Mouse (Mus musculus) ZHBTc4 (cell line): Measurements from ENCODE around the gene Nudt17.
A peak's percentile ranks its signal among the peaks of the same experiment; 100 is the strongest.
"Not testable (repeated sequence)": the region's sequence is repeated elsewhere in the genome, so short reads cannot be mapped to it uniquely, and the experiment has no call there.

ENCODE experiments used
- DNase-seq: peaks from one replicate; pipeline ENCODE4 v3.0.0-alpha.2; 2011; ENCODE audit warnings: low read depth, low spot score

The Nudt17 gene

GRCm38 (mm10) chr3:96704778-96705177, 3.6 kb downstream of the Nudt17 start:
- DNase-seq = peak; percentile 52

DNA sequence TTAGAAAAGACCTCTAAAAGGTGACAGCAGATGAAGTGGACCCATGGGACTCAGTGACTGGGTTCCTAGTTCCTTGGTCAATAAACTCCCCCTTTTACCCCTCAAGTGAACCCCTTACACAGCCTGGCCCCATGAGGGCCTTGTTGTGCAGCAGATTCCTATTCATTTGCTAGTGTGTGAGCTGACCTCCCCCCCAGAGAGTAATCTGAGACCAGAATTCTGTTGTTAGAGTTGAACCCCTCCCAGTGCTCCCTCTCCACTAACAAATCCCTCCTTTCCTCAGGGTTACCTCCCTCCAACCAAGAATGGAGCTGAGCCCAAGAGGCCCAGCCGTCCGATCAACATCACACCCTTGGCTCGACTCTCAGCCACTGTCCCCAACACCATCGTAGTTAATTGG, 7.4 kb downstream of the Nudt17 start:
- no peak for DNase-seq

DNA sequence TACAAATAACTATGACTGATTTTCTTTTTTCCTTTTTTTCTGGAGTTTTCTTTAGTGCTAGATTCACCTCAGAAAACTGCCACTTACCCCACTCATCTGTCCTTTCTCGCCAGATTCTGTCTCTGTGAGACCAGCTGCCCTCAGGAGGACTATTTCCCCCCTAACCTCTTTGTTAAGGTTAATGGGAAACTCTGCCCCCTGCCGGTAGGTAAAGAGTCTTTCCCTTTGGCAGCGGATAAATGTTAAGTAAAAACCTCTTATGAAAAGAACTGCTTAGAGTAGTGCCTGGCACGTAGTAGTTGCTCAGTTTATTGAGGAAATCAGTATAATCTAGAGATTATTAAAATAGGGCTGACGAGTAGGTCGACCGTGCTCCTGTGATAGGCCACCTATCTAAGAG, 8.0 kb downstream of the Nudt17 start:
- DNase-seq = peak; percentile 76

GRCm38 (mm10) chr3:96698993-96699690, 9.2 kb downstream of the Nudt17 start:
- DNase-seq = no peak

GRCm38 (mm10) chr3:96696766-96697732, 11.3 kb downstream of the Nudt17 start:
- peak; percentile 97 for DNase-seq

DNA sequence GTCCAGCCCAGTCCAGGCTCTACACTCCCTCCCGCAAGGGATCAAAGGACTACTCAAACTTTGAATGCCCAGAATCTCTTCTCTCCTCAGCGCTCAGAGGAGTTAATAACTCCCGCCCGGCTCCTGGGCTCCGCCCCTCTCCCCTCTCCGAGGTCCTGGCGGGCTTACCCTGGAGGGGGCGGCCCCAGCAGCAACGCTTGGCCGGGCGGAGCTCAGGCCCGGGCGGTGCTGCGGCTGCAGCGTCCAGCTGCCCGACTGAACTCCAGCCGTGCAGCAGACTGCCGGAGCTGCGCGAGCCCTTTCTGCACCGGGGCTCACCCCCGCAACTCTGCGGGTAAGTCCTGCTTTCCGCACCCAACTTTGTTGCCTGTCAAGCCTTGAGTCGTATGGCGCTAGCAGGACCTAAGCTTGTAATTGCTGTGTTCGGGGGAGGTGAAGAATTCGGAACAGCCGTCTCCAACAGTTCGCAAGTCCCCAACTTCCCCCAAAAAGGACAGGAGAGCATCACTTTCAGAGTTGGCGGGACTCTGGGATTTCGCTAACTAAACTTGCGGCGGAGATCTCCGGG, 12.1 kb downstream of the Nudt17 start, which contains the start of gene Pias3:
TSS of gene Pias3 (plus strand) at position 187 of the 568 bp plus-strand sequence.
- DNase-seq = peak; percentile 96

GRCm38 (mm10) chr3:96693579-96693978, 14.8 kb downstream of the Nudt17 start:
- no peak for DNase-seq

DNA sequence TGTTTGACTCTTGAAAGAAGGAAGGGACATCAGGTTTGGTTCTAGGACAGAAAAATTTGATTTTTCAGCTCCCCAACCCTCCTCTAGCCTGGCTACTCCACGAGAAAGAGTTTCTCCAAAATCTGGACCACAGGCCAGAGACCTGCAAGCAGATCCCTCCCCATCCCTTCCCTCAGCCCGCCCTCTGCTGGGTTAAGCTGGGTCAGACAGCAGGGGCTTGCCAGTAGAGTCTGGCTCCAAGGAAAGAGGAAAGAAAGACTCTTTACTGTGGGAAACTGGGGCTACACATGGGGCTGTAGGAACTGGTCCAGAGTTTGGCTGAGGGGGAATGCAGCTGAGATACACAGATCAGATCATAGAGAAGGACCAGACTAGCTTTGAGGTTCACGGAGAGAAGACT, 15.9 kb downstream of the Nudt17 start:
- peak; percentile 78 for DNase-seq

DNA sequence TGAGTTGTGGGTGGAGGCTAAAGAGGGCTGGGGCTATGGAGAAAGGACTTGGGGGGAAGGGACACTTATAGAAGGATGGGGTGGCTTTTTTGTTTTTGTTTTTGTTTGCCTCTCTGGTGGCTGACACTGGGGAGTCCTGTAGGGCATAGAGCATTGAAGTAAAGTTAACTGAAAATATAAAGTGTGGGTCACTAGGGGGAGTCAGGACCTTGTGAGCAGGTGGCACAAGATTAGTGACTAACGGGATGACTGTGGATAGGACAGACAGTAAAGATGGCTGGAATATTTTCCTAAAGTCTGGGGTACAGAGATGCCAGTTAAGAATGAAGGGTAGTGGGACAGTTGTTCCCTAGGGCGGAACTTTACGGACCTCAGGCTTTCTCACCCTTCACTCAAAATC, 18.1 kb downstream of the Nudt17 start:
- no peak for DNase-seq

DNA sequence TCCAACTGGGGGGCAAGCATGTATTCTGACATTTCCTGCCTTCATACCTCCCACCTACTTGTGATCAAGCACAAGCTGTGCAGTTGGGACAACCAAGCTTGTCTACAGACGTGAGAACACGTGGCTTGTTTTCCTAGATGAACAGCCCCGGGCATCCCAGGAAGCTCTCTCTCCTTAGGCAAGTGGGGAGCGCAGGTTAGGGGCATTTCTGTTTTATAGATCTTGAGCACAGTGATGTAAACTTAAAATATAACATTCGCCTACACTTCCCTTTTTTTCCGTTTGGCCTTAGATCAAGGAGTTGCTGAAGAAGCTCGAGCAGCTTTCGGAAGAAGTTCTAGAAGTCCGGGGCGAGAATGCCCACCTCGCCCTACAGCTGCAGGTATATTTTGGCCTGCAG, 19.5 kb downstream of the Nudt17 start:
- DNase-seq = no peak

DNA sequence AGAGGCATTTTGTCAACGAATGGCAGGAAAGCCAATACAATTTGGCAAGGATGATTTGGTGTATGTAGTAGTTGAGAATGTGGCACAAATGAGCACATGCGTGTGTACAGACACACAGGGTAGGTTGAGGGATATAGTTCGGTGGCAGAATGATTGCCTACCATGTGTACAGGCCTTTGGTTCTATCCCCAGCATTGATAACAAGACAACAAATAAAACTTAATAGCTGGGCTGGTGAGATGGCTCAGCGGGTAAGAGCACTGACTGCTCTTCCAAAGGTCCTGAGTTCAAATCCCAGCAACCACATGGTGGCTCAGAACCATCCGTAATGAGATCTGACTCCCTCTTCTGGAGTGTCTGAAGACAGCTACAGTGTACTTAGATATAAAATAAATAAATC, 22.3 kb downstream of the Nudt17 start:
- DNase-seq = not testable (repeated sequence)

- DNase-seq = peak; percentile 53
Measured at GRCm38 (mm10) chr3:96684822-96685156, 23.6 kb downstream of the Nudt17 start.

DNA sequence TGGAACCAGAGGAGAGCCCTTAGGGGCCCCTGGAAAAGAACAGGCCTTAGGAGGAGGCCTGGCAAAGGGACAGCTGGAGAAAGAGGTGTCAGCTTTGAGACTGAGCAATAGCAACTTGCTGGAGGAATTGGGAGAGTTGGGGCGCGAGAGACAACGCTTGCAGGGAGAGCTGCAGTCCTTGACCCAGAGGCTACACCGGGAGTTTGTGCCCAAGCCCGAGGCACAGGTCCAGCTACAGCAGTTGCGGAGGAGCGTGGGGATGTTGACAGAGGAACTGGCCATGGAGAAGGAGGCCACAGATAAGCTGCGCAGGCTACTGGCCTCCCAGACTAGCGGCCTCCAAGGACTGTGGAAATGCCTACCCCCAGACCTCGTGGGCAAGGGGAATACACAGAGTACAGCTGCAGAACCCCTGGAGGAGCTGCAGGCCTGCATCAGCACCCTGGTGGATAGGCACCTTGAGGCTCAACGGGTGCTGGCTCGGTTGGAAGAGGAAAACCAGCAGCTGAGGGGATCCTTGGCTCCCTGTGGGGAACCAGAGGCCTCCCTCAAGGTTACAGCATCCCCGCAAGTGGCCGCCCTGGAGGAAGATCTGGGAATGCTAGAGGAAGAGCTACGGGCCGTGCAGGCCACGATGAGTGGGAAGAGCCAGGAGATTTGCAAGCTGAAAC, 24.1 kb downstream of the Nudt17 start:
- no peak for DNase-seq

- DNase-seq = no peak
Measured at GRCm38 (mm10) chr3:96683496-96683895, 24.9 kb downstream of the Nudt17 start.

- no peak for DNase-seq
Measured at GRCm38 (mm10) chr3:96680269-96680956, 27.9 kb downstream of the Nudt17 start.

DNA sequence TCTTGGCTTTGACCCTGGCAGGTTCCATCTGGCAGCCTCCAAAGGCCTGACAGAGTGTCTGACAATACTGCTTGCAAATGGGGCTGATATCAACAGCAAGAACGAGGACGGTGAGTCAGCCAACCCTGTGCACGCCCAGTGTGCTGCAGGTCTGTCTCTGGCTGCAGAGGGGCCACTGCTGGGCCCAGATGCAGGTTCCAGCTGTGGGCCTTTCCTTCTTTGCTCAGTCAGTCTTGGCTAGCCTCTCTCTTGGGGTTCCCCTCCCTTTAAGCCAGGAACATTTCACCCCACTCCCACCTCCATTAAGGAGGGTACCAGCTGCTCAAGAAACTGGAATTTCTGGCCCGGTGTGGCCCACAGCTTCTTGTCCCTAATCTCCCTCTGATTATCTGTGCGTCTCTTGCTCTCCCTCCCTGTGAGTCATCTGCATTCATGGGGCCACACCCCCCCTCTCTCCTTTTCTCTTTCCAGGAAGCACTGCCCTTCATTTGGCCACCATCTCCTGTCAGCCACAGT, 29.1 kb downstream of the Nudt17 start:
- DNase-seq = peak; percentile 66

- peak; percentile 32 for DNase-seq
Measured at GRCm38 (mm10) chr3:96678456-96678855, 29.9 kb downstream of the Nudt17 start.

GRCm38 (mm10) chr3:96675690-96676089, 32.7 kb downstream of the Nudt17 start:
- peak; percentile 96 for DNase-seq

DNA sequence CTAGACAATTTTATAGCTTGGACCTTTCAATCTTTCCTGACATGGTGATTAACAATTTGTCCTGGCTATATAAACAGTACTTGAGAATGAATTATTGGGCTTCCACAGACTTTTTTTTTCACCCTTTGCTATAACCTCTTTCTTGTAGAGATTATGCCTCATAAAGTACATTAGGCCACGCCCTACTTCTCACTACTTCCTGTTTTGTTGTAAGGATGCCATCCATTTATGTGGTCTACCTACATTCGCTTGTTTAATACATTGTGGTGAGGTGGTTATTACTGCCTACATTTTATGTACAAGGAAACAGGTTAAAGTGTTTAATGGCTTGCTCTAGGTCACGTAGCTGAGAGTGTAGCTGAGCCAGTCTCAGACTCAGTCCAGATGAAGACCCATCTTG, 33.2 kb downstream of the Nudt17 start:
- no peak for DNase-seq

DNA sequence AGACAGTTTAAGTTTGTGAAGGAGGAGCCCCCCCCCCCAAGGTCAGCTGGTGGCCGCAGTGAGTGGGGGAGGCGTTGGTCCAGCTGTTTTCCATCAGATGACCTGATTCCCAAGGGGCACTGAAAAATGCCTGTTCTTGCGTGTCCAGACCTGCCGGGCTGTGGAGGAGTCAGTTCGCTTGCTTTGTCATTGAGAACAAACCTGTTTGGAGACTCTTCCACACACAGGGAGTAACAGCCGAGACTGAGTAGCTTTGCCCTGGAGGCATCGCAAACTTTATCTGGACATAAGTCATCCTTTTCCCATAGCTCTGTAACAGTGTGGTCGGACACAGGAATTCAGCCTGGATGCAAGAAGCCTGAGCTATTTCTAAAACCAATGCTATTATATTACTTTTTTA, 33.9 kb downstream of the Nudt17 start:
- DNase-seq = peak; percentile 52

- DNase-seq = no peak
Measured at GRCm38 (mm10) chr3:96673514-96673913, 34.8 kb downstream of the Nudt17 start.
